Mouse (Mus musculus) gastrocnemius, adult 8-10 months (tissue): ENCODE results near the gene Hist1h3e. TPM values are rescaled to one million over a fixed set of nuclear protein-coding genes. Genes with fewer than 3 reads are reported as not detected.
"Not testable (repeated sequence)": the region's sequence is repeated elsewhere in the genome, so short reads cannot be mapped to it uniquely, and the experiment has no call there.

Experiments used
- DNase-seq, 2 experiments: peaks; one replicate each; pipeline ENCODE4 v3.0.0; 2022; ENCODE audit warnings: low spot score in 2 of 2
- total RNA-seq, 4 experiments: library from RNA; stranded (reverse); gene quantifications; 2 replicates each; pipeline ENCODE4 v1.2.4; 2022

Gene Hist1h3e
- total RNA-seq, 4 experiments from 2014 or later, result 14.8 to 21.5 (median 18.9) TPM

DNA sequence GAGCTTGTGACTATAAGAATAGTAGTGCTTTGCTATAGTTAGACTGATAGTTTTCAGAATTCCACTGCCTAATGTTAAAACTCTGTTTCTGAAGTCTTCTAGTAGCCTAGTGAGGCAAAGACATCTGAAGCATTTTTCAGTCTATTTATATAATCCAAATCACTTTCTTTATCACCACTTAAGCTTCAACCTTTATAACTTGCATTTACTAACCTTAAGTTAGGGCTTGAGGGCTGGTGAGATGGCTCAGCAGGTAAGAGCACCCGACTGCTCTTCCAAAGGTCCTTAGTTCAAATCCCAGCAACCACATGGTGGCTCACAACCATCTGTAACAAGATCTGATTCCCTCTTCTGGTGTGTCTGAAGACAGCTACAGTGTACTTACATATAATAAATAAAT is 22.3 kb downstream of the Hist1h3e start:
- DNase-seq, result not testable (repeated sequence)

- DNase-seq, result no peak
Observed at GRCm38 (mm10) chr13:23538249-23538648, 23.9 kb downstream of the Hist1h3e start.

- no peak for DNase-seq
Observed at GRCm38 (mm10) chr13:23537006-23537710, 25.0 kb downstream of the Hist1h3e start.

DNA sequence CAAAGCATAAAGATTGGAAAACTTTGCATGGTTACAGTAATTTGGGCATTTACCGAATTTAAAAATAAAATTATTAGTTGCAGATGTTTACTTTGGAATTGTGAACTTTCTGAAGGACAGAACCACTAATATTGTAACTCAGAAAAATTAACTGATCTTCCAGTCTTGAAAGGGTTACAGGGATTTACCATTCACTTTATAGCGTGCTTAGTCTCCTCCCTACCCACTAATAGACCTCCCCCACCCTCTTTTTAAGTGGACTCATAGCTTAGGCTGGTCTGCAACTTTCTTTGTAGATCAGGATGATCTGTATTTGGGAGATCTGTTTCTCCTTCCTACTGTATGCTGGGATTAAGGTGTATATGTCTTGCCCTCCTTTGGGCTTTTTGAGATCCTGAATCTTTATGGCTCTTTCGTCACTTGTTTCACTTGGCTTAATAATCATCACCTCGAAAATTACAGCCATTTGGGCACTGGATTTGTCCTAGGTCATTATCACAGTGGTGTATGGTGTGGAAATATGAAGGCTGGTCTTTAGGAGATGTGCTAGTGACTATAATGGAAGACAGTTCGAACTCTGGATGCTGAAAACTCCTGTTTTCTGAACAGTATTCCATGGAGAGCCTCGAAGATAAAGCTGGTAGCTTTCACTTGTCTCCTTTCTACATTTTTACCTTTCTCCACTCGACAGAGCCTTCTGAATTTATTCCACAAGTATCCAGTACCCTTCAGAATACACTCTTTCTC is 25.9 kb downstream of the Hist1h3e start:
- DNase-seq, result no peak

DNA sequence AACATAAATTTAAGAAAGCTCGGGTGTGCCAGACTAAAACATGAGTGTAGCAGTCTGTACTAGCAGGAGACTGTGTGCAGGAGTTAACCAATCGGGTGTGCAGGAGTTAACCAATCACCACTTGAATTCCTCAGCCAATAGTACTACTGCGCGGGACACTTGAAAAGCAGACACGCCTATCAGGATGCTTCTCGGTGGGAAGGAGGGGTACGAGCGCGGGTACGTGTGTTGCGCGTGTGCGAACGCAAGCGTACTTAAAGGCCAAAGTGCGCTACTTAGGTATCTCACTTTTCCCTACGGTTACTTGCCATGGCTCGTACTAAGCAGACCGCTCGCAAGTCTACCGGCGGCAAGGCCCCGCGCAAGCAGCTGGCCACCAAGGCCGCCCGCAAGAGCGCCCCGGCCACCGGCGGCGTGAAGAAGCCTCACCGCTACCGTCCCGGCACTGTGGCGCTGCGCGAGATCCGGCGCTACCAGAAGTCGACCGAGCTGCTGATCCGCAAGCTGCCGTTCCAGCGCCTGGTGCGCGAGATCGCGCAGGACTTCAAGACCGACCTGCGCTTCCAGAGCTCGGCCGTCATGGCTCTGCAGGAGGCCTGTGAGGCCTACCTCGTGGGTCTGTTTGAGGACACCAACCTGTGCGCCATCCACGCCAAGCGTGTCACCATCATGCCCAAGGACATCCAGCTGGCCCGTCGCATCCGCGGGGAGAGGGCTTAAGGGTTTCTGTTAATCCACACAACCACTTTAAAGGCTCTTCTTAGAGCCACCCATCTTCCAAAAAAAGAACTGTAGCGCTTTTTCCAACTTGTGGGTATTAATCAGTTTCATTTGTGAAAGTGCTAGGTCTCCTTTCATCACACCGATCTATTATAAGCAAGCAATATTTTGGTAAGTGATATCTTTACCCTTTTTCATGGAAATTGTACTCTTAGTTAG is 26.8 kb downstream of the Hist1h3e start, which contains the start of gene Hist1h3g:
TSS of gene Hist1h3g (plus strand) at position 286 of the 939 bp plus-strand sequence.
- peak; percentile 51 to 60 for DNase-seq

DNA sequence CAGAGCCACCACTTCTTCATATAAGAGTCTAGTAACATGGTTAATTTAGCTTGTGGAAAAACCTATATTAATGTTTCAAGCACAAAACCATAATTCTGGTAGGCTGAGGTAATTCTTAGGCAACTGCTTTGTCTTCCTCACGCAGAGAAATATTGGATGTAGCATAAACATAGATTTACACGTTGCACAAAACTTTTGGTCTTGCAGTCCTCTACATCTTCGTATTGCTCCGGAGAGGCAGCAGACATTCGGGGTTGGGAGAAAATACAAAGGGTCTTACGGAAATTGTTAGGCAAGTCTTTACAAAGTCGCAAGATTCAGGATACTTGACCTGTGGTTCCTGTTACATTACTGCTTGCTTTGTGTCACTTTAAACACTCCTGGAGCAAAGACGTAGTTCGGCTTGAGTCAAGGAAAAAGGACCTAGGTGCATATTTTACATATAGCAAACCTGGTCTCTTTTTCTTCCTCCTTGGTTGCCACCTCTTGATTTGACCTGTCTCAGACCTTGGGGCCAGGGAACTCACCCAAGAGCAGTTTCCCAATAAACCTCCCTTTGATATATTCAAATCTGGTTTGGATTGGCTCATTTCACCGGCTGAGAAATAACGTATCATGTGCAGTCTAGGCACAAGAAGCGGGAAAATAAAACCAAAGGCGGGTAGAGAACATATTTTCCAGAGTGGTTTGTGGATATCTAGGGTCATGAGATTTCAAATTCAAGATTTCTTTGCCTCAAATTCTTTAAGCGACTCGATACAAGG is 27.6 kb downstream of the Hist1h3e start:
- DNase-seq, result no peak

DNA sequence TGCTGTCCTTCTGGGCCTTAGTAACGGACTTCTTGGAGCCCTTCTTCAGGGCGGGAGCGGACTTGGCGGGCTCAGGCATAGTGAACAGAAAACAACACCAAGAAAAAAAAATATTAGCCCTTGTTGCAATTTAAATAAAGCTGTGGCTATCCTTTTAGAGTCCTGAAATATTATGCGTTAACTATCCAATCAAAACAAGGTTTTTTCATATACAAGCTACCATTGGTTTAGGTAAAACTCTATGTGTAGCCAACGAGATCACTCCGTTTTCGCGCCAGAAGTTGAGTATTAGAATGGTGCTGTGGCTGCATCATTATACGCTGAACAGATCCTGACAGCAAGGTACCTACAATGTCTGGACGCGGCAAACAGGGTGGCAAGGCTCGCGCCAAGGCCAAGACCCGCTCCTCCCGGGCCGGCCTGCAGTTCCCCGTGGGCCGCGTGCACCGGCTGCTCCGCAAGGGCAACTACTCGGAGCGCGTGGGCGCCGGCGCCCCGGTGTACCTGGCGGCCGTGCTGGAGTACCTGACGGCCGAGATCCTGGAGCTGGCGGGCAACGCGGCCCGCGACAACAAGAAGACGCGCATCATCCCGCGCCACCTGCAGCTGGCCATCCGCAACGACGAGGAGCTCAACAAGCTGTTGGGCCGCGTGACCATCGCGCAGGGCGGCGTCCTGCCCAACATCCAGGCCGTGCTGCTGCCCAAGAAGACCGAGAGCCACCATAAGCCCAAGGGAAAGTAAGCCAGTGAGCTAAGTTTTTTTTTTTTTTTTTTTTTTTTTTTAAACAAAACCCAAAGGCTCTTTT is 28.4 kb downstream of the Hist1h3e start, which contains the start of gene Hist1h2af:
TSS of gene Hist1h2af (plus strand) at position 347 of the 808 bp plus-strand sequence.
- DNase-seq, result not testable (repeated sequence)

- no peak for DNase-seq
Observed at GRCm38 (mm10) chr13:23532262-23533075, 29.7 kb downstream of the Hist1h3e start.

DNA sequence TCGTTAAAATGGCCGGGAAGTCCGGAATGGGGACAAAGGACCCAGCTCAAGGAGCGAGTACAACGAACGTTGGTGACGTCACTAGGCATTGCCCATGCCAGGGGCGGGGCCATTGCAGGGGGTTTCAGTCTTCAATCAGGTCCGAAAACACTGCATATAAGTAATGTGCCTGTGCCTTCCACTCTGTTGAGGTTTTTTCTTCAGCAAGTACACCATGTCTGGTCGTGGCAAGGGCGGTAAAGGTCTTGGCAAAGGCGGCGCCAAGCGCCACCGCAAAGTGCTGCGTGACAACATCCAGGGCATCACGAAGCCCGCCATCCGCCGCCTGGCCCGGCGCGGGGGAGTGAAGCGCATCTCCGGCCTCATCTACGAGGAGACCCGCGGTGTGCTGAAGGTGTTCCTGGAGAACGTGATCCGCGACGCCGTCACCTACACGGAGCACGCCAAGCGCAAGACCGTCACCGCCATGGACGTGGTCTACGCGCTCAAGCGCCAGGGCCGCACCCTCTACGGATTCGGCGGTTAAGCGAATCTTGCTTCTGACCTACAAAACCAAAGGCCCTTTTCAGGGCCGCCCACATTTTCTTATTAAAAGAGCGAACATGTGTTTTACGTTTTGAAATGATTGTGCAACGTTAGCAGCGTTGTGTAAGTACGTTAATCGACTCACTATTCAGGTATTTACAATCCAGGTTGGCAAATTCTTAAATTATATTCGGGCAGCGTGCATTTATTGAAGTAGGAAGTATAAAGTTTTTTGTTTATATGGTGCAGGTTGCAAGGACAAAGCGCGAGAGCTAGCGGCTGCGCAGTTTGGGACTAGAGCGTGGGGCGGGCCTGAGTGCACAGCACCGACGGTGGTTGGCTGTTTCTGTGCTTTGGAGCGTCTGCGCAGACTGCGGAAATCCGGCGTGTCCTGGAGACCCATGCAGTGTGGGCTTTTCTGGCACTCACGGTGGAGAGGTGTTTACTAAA is 31.0 kb downstream of the Hist1h3e start, which contains the start of gene Hist1h4h:
TSS of gene Hist1h4h (plus strand) at position 150 of the 975 bp plus-strand sequence.
- peak; percentile 85 to 88 for DNase-seq

DNA sequence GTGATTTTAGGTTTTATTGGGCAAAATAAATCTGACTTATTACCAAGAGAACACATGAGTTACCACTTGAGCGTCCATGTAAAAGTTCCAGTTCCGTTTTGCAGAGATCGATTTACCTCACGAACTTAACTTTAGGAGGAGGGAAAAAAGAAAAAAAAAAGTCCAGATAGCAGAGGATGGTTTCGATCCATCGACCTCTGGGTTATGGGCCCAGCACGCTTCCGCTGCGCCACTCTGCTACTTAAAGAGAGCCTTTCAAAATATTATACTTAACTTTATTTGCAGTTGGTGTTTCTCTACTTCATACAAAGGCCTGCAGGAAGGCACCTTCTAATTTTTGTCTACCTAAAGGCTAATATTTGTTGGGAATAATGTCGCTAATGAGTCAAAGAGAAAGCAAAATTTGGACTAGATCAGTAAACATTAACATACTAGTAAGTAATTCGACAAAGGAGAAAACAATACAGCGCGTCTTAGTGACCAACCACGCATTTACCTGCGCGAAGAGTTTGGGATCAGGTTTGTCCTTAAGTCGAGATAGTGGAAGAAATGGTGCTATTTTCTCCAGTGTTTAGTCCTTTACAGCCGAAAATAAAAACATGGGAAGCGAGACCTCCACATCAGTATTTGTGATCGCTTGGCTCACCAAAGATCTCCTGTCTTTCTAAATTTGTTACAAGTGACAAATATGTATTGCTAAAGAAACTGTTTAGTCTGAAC is 31.8 kb downstream of the Hist1h3e start:
- peak; percentile 47 to 65 for DNase-seq

GRCm38 (mm10) chr13:23529480-23530165 is 32.5 kb downstream of the Hist1h3e start:
- DNase-seq, result no peak

DNA sequence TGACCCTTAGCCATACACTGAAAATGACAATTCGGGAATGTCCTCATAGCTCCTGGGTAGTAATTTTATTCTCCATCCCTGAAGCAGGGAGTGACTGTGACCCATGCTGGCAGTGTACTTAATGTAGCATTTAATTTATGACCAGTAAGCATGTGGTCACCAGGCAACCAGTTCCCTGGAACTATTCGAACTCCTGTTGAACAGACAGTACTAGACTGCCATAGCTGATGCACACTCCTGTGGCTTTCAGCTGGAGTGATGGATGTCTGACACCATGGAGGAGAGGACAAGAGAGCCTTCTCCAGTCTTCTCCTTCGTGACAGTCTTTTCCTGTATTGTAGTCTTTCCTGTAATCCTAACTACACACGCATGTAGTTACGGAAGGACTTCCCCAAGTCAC is 33.2 kb downstream of the Hist1h3e start:
- no peak for DNase-seq

DNA sequence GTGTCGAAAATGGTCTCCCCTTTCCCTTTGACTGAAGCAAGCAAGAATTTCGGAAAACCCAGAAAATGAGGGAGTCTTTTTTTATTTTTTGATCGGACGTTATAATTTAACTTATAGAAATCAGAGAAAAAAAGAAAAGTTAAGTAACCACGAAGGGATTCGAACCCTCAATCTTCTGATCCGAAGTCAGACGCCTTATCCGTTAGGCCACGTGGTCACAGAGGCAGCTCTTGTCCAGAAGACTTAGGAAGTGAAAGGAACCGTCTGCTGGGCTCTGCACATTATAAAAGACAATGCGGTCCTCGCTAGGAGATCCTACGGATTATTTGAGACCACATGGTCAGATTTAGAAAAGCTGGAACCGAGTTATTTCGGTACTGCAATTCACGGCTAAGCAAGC is 35.9 kb downstream of the Hist1h3e start:
- peak; percentile 74 to 80 for DNase-seq

- DNase-seq, result no peak
Observed at GRCm38 (mm10) chr13:23525901-23526300, 36.3 kb downstream of the Hist1h3e start.

- peak; percentile 11 to 13 for DNase-seq
Observed at GRCm38 (mm10) chr13:23524654-23525053, 37.5 kb downstream of the Hist1h3e start.

- DNase-seq, result no peak
Observed at GRCm38 (mm10) chr13:23523976-23524375, 38.2 kb downstream of the Hist1h3e start.
